Mouse (Mus musculus): ENCODE results near the gene Mbd4. TPM values are rescaled to one million over a fixed set of nuclear protein-coding genes. Genes with fewer than 3 reads are reported as not detected.
"Not testable (repeated sequence)": the region's sequence is repeated elsewhere in the genome, so short reads cannot be mapped to it uniquely, and the experiment has no call there.

Mbd4 gene
- total RNA-seq, 2 experiments from 2014 or later, result 1.7 to 2.1 TPM

GRCm38 (mm10) chr6:115863340-115863841 lies 10.2 kb upstream of the Mbd4 start:
- intact Hi-C loops (cut with DNase I), result no loop called here
- no peak for DNase-seq

GRCm38 (mm10) chr6:115860027-115860556 lies 6.9 kb upstream of the Mbd4 start:
- intact Hi-C loops (cut with DNase I), result no loop called here
- DNase-seq, result no peak

GRCm38 (mm10) chr6:115859258-115859657 lies 6.1 kb upstream of the Mbd4 start:
- intact Hi-C loops (cut with DNase I), result loop anchor here (5.0 kb wide), 1 partner anchor 38 kb away; no protein-coding TSS in a partner anchor

GRCm38 (mm10) chr6:115856361-115856745 lies 3.2 kb upstream of the Mbd4 start:
- intact Hi-C loops (cut with DNase I), result loop anchor here (2.0 to 5.0 kb wide), 2 partner anchors 28 to 41 kb away; no protein-coding TSS in a partner anchor
- no peak for DNase-seq

More at GRCm38 (mm10) chr6:115859258-115859657, 6.1 kb upstream of the Mbd4 start:
- DNase-seq, result no peak

- intact Hi-C loops (cut with DNase I), result loop anchor here (2.0 to 5.0 kb wide), 2 partner anchors 29 to 41 kb away; no protein-coding TSS in a partner anchor
- DNase-seq, result peak in 1 of 2 experiments; percentile 16
These were observed 2.7 kb upstream of the Mbd4 start for GRCm38 (mm10) chr6:115855733-115856360.

- peak; percentile 15 to 18 for DNase-seq
- intact Hi-C loops (cut with DNase I), result loop anchor here (5.0 kb wide), 2 partner anchors 103 to 138 kb away; no protein-coding TSS in a partner anchor
These were observed 1.3 kb upstream of the Mbd4 start for GRCm38 (mm10) chr6:115854432-115854831.

- no peak for DNase-seq
- intact Hi-C loops (cut with DNase I), result loop anchor here (5.0 kb wide), 2 partner anchors 103 to 138 kb away; no protein-coding TSS in a partner anchor
These were observed 814 bp upstream of the Mbd4 start for GRCm38 (mm10) chr6:115853985-115854384.

- intact Hi-C loops (cut with DNase I), result loop anchor here (5.0 kb wide), 2 partner anchors 105 to 140 kb away; no protein-coding TSS in a partner anchor
- no peak for DNase-seq
These were observed 603 bp downstream of the Mbd4 start for GRCm38 (mm10) chr6:115852446-115853090.

- intact Hi-C loops (cut with DNase I), result loop anchor here (5.0 kb wide), 1 partner anchor 284 kb away; no protein-coding TSS in a partner anchor
- DNase-seq, result no peak
These were observed 4.4 kb downstream of the Mbd4 start for GRCm38 (mm10) chr6:115848598-115849304.

GRCm38 (mm10) chr6:115846640-115847411 lies 6.3 kb downstream of the Mbd4 start:
- DNase-seq, result peak; percentile 58 to 78
- intact Hi-C loops (cut with DNase I), result loop anchor here (2.0 to 5.0 kb wide), 2 partner anchors 160 to 285 kb away; no protein-coding TSS in a partner anchor

- no peak for DNase-seq
- intact Hi-C loops (cut with DNase I), result loop anchor here (5.0 kb wide), 1 partner anchor 287 kb away; no protein-coding TSS in a partner anchor
These were observed 8.2 kb downstream of the Mbd4 start for GRCm38 (mm10) chr6:115845006-115845405.

GRCm38 (mm10) chr6:115838745-115839144 lies 14.4 kb downstream of the Mbd4 start:
- no peak for DNase-seq
- intact Hi-C loops (cut with DNase I), result no loop called here

- intact Hi-C loops (cut with DNase I), result no loop called here
- peak; percentile 49 to 66 for DNase-seq
These were observed 15.0 kb downstream of the Mbd4 start, which contains the start of gene Efcab12 for GRCm38 (mm10) chr6:115838161-115838597. Efcab12 (minus strand) TSS chr6:115838412.

- DNase-seq, result no peak
- intact Hi-C loops (cut with DNase I), result no loop called here
These were observed 19.3 kb downstream of the Mbd4 start for GRCm38 (mm10) chr6:115833861-115834260.

GRCm38 (mm10) chr6:115832152-115832850 lies 20.9 kb downstream of the Mbd4 start:
- intact Hi-C loops (cut with DNase I), result no loop called here
- DNase-seq, result no peak

- DNase-seq, result no peak
- intact Hi-C loops (cut with DNase I), result no loop called here
These were observed 22.2 kb downstream of the Mbd4 start for GRCm38 (mm10) chr6:115830779-115831601.

- peak; percentile 51 to 62 for DNase-seq
- intact Hi-C loops (cut with DNase I), result not testable (repeated sequence)
These were observed 29.2 kb downstream of the Mbd4 start for GRCm38 (mm10) chr6:115823850-115824464.

Data from heart, postnatal 14 days (tissue).